Mouse (Mus musculus) brain, embryonic 14.5 days (tissue): ENCODE results near the gene Boc.

Source experiments
- CTCF ChIP-seq: fragments of 200-500 bp; IDR thresholded peaks from 2 replicates; pipeline ENCODE4 v1.5.1; 2012; ENCODE audit warnings: inconsistent platforms, mild to moderate bottlenecking, moderate library complexity, borderline replicate concordance; ENCODE audit not compliant: insufficient read depth, insufficient read length; ENCODE audit errors: extremely low read depth
- POLR2A ChIP-seq: fragments of 200-500 bp; IDR thresholded peaks from 2 replicates; pipeline ENCODE4 v1.6.1; 2012; ENCODE audit warnings: mild to moderate bottlenecking, inconsistent platforms, borderline replicate concordance; ENCODE audit not compliant: poor library complexity, insufficient read depth, insufficient read length, severe bottlenecking; ENCODE audit errors: extremely low read depth

GRCm38 (mm10) chr16:44530191-44530590 is 28.5 kb downstream of the Boc start:
- TF ChIP-seq CTCF: no peak
- TF ChIP-seq POLR2A: no peak
